Mouse (Mus musculus) thymus, postnatal 14 days (tissue): Measurements from ENCODE around the gene Tada2a.

Source experiments
- DNase-seq: peaks from one replicate; pipeline ENCODE4 v3.0.0; 2021

Gene Tada2a

GRCm38 (mm10) chr11:84107137-84107536 lies 22.3 kb downstream of the Tada2a start:
- DNase-seq, result no peak

- no peak for DNase-seq
These were observed 25.4 kb downstream of the Tada2a start for GRCm38 (mm10) chr11:84104036-84104435.

- no peak for DNase-seq
These were observed 28.2 kb downstream of the Tada2a start for GRCm38 (mm10) chr11:84101182-84101581.

- DNase-seq, result no peak
These were observed 32.0 kb downstream of the Tada2a start for GRCm38 (mm10) chr11:84097251-84097998.

- no peak for DNase-seq
These were observed 34.3 kb downstream of the Tada2a start for GRCm38 (mm10) chr11:84095084-84095483.

DNA sequence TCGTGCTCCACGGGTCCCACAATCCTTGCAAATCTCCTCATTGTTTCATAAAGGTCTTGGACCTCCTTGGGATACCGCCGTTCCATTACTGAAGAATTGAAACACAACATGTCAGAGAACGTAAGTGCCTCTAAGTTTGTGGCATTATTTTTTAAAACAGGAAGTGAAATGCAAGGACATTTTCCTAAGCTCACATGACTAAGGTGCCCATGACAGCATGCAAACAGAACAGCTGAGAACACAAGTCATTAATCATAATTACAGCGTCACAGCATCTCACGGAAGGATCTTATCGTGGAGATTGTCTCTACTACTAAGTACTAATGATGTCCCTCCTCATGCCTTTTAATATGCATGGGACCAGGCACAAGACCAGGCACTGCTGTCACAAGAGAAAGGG lies 38.8 kb downstream of the Tada2a start:
- no peak for DNase-seq

DNA sequence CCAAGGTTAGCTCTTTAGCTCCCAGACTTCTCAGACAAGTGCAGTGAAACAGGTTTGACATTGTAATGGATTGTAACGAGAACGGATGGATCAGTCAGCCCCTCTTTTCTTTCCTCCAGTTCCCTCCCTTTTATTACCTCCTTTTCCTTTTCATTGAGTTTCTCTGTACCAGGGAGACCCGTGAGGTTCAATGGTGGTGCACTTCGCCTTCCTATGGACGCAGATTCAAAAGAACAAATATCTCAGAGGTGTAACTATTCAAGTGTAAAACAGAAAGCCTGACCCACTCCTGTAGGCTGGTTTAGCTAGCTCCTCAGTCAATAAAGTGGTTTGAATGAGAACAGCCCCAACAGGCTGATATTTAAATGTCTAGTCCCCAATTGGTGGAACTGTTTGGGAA lies 47.5 kb downstream of the Tada2a start:
- DNase-seq, result no peak

DNA sequence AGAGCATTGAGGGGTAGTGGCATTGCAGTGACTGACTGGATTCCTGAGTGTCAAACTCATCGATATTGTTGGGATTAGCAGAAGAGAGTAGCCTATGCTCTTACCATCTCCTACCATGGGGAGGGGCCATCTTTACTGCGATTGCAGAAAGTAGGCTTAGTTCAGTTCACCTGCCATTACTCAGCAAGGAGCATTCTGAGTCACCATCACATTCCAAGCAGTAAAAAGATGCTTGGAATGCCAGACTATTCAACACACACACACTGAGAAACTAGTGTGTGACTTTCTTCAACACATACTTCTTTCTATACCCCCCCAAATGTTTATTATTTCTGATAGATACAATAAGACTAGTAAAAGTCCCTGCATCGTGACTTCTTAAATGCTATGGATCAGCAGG lies 49.1 kb downstream of the Tada2a start:
- DNase-seq, result no peak

GRCm38 (mm10) chr11:84079887-84080286 lies 49.5 kb downstream of the Tada2a start:
- DNase-seq, result no peak

DNA sequence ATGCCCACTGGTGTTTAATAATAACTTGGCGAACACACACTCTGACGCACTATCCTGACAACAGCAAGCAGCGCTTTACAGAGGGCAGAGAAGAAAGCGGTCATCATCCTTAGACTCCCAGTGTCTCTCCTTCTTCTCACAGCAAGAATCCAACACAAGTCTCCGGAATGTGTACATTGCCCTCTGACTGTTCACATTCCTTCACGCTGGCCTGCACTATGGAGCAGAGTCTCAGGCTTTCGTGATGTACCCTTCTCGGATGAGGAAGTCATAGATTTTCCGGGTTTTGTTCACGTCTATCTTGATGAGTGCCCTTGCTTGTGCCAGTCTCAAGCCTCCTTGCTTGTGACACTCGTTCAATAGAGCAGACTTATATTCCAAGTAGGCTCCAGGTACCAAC lies 50.0 kb downstream of the Tada2a start:
- DNase-seq, result no peak

- no peak for DNase-seq
These were observed 50.8 kb downstream of the Tada2a start for GRCm38 (mm10) chr11:84078601-84079000.

DNA sequence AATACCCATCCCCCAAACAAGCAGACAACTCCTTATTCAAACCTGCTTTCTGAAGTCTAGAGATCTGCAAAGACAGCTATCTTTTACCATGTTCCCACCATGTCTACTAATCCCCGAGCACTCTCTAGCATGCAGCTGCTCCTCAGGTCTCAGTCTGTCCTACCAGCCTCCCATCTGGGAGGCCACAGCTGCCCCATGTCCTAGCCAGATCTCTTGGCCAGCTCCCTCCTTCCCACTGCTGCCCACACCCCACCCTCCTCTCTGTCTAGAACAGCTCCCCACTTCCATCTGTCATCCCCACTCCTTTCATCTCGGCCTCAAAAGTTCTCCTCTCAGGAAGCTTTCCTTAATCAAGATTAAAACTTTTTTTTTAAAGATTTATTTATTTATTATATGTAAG lies 52.4 kb downstream of the Tada2a start:
- DNase-seq, result no peak

DNA sequence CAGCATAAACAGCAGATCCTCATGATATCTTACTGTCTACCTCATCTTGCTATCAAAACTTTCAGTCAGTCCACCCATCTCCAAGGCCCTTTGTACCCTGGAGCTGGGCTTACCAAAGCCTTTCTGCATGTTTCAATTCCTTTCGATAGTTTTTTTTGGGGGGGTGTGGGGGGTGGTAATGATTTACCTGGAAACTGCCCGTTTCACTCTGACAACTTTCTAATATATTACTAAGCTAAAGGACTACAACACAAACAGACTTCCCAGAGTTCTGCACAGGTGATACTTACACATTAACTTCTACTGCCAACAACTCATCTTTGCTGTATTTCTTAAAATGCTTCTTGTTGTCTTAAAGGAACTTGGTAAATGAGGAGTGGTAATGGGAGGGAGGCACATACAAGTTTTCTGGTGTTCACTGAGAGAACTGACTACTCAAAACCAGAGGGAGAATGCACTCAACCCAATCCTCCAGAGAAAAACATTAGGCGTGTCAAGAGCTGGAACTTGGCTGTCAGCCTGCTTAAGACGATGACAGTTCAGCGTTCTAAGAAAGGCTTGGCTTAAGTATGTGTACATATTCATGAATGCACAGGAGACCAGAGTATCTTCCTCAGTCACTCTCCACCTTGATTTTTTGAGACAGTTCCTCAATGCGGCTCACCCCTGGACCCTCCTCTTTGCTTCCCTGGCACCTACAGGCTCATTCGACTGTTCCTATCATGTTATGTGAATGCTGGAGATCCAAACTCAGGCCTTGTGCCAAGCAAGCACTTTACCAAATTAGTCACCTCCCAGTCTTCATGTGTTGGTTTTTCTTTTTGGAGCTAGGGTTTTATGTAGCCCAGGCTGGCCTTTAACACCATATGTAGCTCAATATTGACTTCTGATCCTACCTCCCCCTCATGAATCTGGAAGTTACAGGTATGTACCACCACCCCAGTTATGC lies 55.3 kb downstream of the Tada2a start:
- DNase-seq, result no peak

DNA sequence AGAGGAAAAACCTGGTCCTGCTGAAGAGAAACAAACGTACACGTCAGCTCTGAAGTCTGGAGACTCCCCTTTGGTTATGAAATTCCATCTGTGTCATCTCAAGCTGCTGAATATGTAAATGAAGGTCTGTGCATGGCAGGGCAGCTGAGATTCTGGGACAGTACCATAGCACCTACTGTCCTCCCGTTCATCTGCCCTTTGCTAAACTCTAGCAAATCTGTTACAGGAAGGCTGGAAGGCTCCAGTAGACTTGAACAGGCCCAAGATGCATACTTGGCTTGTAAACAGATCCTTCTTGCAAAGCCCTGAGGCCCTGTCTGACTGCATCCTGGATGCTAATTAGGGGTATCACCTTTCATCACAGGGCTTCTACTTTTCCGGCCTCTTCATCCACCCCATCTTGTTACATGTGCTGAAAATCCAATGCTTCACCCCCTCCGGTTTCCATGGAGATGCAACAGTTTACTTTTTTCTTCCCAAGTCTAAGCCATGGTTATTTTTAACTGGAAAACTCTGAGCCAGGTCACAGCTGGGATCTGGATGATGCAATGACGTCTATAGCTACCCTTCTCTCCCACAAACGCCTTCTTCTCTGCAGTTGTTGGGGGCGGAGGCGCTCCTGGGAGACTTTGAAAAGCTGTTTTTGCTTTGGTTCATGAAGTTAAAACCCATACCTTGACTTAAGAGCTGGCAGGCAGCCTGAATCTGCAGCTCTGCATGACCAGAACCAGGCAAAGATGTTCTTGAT lies 56.3 kb downstream of the Tada2a start:
- no peak for DNase-seq

GRCm38 (mm10) chr11:84069034-84069370 lies 60.4 kb downstream of the Tada2a start, which contains the start of gene Dusp14:
Gene Dusp14, minus strand, starts transcription at chr11:84069261.
- peak; percentile 14 for DNase-seq

- peak; percentile 62 for DNase-seq
These were observed 61.0 kb downstream of the Tada2a start for GRCm38 (mm10) chr11:84068191-84069033.

DNA sequence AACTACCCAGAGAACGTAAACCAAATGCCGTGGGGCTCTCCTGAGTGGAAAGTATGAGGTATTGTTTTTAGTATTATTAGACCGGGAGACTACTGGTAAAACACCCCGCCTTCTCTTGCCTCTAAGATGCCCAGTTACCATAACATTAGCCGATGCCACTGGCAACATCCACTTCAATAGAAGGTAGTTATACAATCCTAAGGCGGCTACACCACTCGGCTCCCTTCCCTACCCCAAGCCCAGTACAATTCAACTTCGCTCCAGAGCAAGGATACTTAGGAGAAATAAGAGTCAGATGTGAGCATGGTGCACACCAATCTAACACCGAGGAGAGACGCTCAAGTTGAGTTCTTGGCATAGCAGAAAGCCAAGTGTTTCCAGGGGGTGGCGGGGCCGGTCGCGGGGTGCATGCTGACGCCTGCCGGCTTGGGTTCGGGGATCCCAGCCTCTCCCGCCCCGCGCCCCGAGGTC lies 61.6 kb downstream of the Tada2a start:
- no peak for DNase-seq

DNA sequence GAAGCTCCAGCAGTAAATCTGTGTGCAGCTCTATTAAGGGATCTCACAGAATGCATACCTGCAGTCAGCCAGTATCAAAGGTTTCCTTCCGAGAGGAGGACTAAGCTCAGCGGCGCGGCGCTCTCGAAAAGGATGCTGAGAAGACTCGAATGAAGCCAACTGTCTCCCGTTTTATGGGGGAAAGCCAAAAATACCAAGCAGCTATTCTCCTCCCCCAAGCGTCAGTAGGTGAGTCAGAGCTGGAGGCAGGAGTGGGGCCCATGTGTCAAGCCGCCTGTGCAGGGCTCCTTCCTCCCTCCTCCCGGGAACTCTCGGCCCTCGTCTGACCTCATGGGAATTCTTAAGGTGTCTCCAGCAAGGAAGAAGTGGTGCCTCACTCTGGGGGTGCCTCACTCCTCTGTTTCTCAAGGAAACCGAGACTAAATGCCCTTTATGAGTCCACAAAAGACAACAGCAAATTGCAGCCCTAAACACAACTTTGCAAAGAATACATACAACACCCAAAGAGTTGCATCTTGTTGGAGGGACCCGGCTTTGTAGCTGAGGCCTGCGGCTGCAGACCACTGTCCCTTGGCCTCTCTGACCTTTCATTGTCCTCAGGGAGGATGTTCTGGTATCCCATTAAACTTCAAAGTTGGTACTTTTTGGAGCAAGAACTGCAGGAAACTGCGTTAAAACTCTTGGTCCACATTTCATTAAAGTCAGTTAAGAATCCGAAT lies 62.3 kb downstream of the Tada2a start:
- DNase-seq, result peak; percentile 14

DNA sequence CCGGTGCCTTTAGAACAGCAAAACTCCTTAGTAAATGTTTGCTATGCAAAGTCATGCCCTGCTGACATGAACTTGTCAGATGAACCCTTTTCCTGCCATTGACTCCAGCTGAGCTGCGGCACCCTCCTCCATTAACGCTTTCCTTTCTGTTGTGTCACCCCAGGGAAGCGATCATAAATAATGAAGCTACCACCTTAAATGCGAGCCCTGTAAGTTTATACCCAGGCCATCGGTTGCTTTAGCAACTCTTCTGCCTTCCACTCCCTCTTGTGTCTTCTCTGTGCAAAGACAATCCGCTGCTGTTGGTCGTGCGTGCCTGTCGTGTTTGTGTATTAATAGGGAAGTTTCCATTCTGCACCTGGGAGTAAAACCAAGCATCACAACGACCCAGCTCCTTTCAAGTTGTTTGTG lies 63.3 kb downstream of the Tada2a start:
- DNase-seq, result no peak

- DNase-seq, result no peak
These were observed 65.7 kb downstream of the Tada2a start for GRCm38 (mm10) chr11:84063631-84064209.

GRCm38 (mm10) chr11:84062805-84063204 lies 66.6 kb downstream of the Tada2a start:
- no peak for DNase-seq
